Mouse (Mus musculus): ENCODE results near the gene Ly86.

DNA sequence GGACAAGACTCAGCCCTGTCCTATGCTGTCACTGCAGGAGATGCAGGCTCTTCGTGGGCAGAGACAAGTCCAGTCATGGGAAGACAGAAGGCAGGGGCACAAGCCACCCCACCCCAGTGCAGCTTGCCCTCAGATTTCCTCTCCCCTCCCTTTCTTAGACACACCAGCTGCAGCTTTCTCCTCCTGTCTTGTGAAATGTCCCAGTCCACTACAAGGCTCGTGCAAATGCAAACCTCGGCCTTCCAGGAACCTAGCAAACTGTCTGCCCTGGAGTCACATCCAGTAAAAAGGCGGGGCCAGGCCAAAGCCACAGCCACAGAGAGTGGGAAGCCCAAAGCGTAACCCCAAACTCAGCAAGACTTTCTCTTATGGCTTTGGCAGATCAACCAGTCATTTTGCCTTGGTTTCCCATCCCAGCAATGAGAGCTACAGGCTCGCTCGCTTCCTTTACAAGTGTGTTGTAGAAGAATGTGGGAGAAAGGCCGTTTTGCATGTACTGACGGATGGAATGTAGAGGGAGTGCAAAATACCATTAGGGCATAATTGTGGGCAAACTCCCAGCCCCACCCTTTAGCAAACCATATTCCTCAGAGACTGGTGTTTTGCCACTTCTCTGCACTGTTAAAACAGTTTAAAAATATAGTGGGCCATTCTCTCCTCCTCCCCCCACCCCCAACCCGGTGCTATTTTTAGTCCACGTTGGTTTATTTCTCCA, 95.7 kb downstream of the Ly86 start:
- TF ChIP-seq POLR2A (IDR thresholded peaks at IDR 0.05; ENCODE audit: control insufficient read depth in 1 of 2, insufficient read depth in 1 of 2, low read depth in 1 of 2, low read length in 2 of 2, poor library complexity in 1 of 2) (no peak), BHLHE40 (IDR thresholded peaks at IDR 0.05; ENCODE audit: borderline replicate concordance, low read depth, low read length) (no peak), CTCF (IDR thresholded peaks at IDR 0.05 in 2 of 3, conservative IDR thresholded peaks at IDR 0.05 in 1 of 3; ENCODE audit: control insufficient read depth in 1 of 3, insufficient read depth in 1 of 3, low read depth in 2 of 3, low read length in 3 of 3, poor library complexity in 1 of 3, severe bottlenecking in 1 of 3) (no peak), ETS1 (IDR thresholded peaks at IDR 0.05; ENCODE audit: low read depth, low read length) (no peak), MAFK (IDR thresholded peaks at IDR 0.05; ENCODE audit: borderline replicate concordance, low read depth, low read length) (no peak), ZNF384 (IDR thresholded peaks at IDR 0.05; ENCODE audit: low read depth, low read length) (no peak), RAD21 (IDR thresholded peaks at IDR 0.05; ENCODE audit: low read depth, low read length) (no peak)

Measured in MEL (cell line).